Mouse (Mus musculus) MEL (cell line): ENCODE data around the gene Prrg2. TPM values are rescaled to one million over a fixed set of nuclear protein-coding genes. Genes with fewer than 3 reads are reported as not detected.

Experiments
- DNase-seq: peaks from one replicate; pipeline ENCODE4 v3.0.0; 2011; ENCODE audit warnings: low read depth, low spot score
- H3K27ac ChIP-seq: 2 replicates; pipeline ENCODE4 v1.5.1; 2012; ENCODE audit warnings: low read depth, mild to moderate bottlenecking, control low read depth, low read length, moderate library complexity; ENCODE audit not compliant: control insufficient read depth
- H3K27me3 ChIP-seq, 2 experiments: fragments of 150-350 bp in 1 of 2; sonication (generic) in 1 of 2; 2 replicates each; pipeline ENCODE4 v1.6.1; 2012; ENCODE audit warnings: low read length in 2 of 2, mild to moderate bottlenecking in 2 of 2, improper control_type of control experiment in 1 of 2, moderate library complexity in 1 of 2; ENCODE audit not compliant: insufficient read depth in 2 of 2, control insufficient read depth in 1 of 2
- H3K36me3 ChIP-seq, 2 experiments: 2 replicates each; pipeline ENCODE4 v1.6.1; 2012 to 2014; ENCODE audit warnings: low read length in 2 of 2, improper control_type of control experiment in 1 of 2, inconsistent platforms in 1 of 2, mild to moderate bottlenecking in 1 of 2; ENCODE audit not compliant: insufficient read depth in 2 of 2, control insufficient read depth in 1 of 2
- H3K4me1 ChIP-seq, 2 experiments: fragments of 150-350 bp in 1 of 2; sonication (generic) in 1 of 2; 2 replicates each; pipeline ENCODE4 v1.6.1; 2012; ENCODE audit warnings: low read length in 2 of 2, improper control_type of control experiment in 1 of 2, mild to moderate bottlenecking in 1 of 2; ENCODE audit not compliant: insufficient read depth in 2 of 2, control insufficient read depth in 1 of 2
- H3K4me3 ChIP-seq, 2 experiments: fragments of 150-350 bp in 1 of 2; sonication (generic) in 1 of 2; 2 replicates each; pipeline ENCODE4 v1.5.1; 2012; ENCODE audit warnings: low read depth in 2 of 2, low read length in 2 of 2, mild to moderate bottlenecking in 2 of 2, moderate library complexity in 2 of 2, control low read depth in 1 of 2, improper control_type of control experiment in 1 of 2; ENCODE audit not compliant: control insufficient read depth in 1 of 2, insufficient read depth in 1 of 2
- H3K79me2 ChIP-seq: 2 replicates; pipeline ENCODE4 v1.6.1; 2012; ENCODE audit warnings: mild to moderate bottlenecking, low read length, moderate library complexity; ENCODE audit not compliant: control insufficient read depth, poor library complexity, insufficient read depth
- H3K9ac ChIP-seq: 2 replicates; pipeline ENCODE4 v1.6.1; 2012; ENCODE audit warnings: low read depth, mild to moderate bottlenecking, control low read depth, low read length, moderate library complexity; ENCODE audit not compliant: control insufficient read depth, poor library complexity, severe bottlenecking
- H3K9me3 ChIP-seq: fragments of 150-350 bp; sonication (generic); replicated peaks from 2 replicates; pipeline ENCODE4 v1.6.1; 2012; ENCODE audit warnings: mild to moderate bottlenecking, low read length, improper control_type of control experiment, moderate library complexity; ENCODE audit not compliant: insufficient read depth
- BHLHE40 ChIP-seq: IDR thresholded peaks from 2 replicates; pipeline ENCODE4 v1.6.1; 2012; ENCODE audit warnings: low read depth, mild to moderate bottlenecking, inconsistent platforms, low read length, improper control_type of control experiment, borderline replicate concordance
- E2F4 ChIP-seq: IDR thresholded peaks from 2 replicates; pipeline ENCODE4 v1.6.1; 2011; ENCODE audit warnings: low read depth, low read length, improper control_type of control experiment, borderline replicate concordance
- GATA1 ChIP-seq: IDR thresholded peaks from 2 replicates; pipeline ENCODE4 v1.6.1; 2011; ENCODE audit warnings: low read depth, low read length, improper control_type of control experiment
- MXI1 ChIP-seq: IDR thresholded peaks from 2 replicates; pipeline ENCODE4 v1.6.1; 2011; ENCODE audit warnings: mild to moderate bottlenecking, low read depth, low read length, improper control_type of control experiment
- MYB ChIP-seq: IDR thresholded peaks from 2 replicates; pipeline ENCODE4 v1.6.1; 2011; ENCODE audit warnings: mild to moderate bottlenecking, low read depth, low read length, improper control_type of control experiment
- POLR2AphosphoS2 ChIP-seq: IDR thresholded peaks from 2 replicates; pipeline ENCODE4 v1.6.1; 2011; ENCODE audit warnings: low read length, improper control_type of control experiment
- POLR2AphosphoS5 ChIP-seq: IDR thresholded peaks from 2 replicates; pipeline ENCODE4 v1.6.1; 2012; ENCODE audit warnings: low read depth, borderline replicate concordance, mild to moderate bottlenecking, inconsistent platforms, low read length, moderate library complexity, mixed read lengths
- SIN3A ChIP-seq: IDR thresholded peaks from 2 replicates; pipeline ENCODE4 v1.6.1; 2012; ENCODE audit warnings: low read length, improper control_type of control experiment, inconsistent platforms
- SMC3 ChIP-seq: IDR thresholded peaks from 2 replicates; pipeline ENCODE4 v1.6.1; 2011; ENCODE audit warnings: low read depth, low read length, improper control_type of control experiment
- TAL1 ChIP-seq: IDR thresholded peaks from 2 replicates; pipeline ENCODE4 v1.6.1; 2012; ENCODE audit warnings: mild to moderate bottlenecking, inconsistent platforms, low read length, moderate library complexity, mixed read lengths
- TBP ChIP-seq: IDR thresholded peaks from 2 replicates; pipeline ENCODE4 v1.8.0; 2011; ENCODE audit warnings: low read depth, low read length, improper control_type of control experiment
- USF2 ChIP-seq, 2 experiments: IDR thresholded peaks; 2 replicates each; pipeline ENCODE4 v1.6.1; 2011 to 2012; ENCODE audit warnings: improper control_type of control experiment in 2 of 2, low read length in 2 of 2, borderline replicate concordance in 1 of 2, inconsistent platforms in 1 of 2, low read depth in 1 of 2, mild to moderate bottlenecking in 1 of 2; ENCODE audit not compliant: insufficient read depth in 1 of 2
- ZNF384 ChIP-seq: IDR thresholded peaks from 2 replicates; pipeline ENCODE4 v1.6.1; 2012; ENCODE audit warnings: low read depth, mild to moderate bottlenecking, inconsistent platforms, low read length, improper control_type of control experiment
- polyA plus RNA-seq, 2 experiments: library from polyadenylated mRNA; stranded (reverse) in 1 of 2; unstranded in 1 of 2; fragments of >175 nt in 1 of 2; fragments of >200 nt in 1 of 2; gene quantifications; 2 replicates each; pipeline versions ENCODE4 v1.2.1 to v1.2.4; 2012; ENCODE audit warnings: low replicate concordance in 2 of 2, low read depth in 1 of 2; ENCODE audit not compliant: insufficient read length in 2 of 2, insufficient read depth in 1 of 2, missing spikeins in 1 of 2
- total RNA-seq: library from RNA; depleted of rRNA; stranded (reverse); fragments of 300-350 nt; gene quantifications from 2 replicates; pipeline ENCODE4 v1.2.3, GENCODE M21; 2012

Prrg2 gene
- total and polyA plus RNA-seq, 3 experiments, result 7.5 to 16.9 TPM; not detected in 1

- H3K4me1 ChIP-seq, result no peaks in the 10 kb centered on the region
- no peaks in the 10 kb centered on the region; a peak in 1 of 4 replicates for H3K36me3 ChIP-seq
- no peaks in the 10 kb centered on the region for H3K27me3 ChIP-seq
- no peaks in the 10 kb centered on the region for H3K79me2 ChIP-seq
- H3K9ac ChIP-seq, result no peak overlapping the region
- no peak for DNase-seq
- no peak overlapping the region for H3K27ac ChIP-seq
- no peak overlapping the region for H3K4me3 ChIP-seq
- TF ChIP-seq POLR2AphosphoS2, result no peak
- TF ChIP-seq USF2 (IDR thresholded peaks at IDR 0.05; ENCODE audit: borderline replicate concordance in 1 of 2, insufficient read depth in 1 of 2, low read depth in 1 of 2, low read length in 2 of 2), result no peak
- no peak for TF ChIP-seq TAL1
- no peaks in the 10 kb centered on the region for H3K9me3 ChIP-seq
Observed at GRCm38 (mm10) chr7:45027761-45028160, 34.7 kb downstream of the Prrg2 start.

GRCm38 (mm10) chr7:45026256-45026655 is 36.2 kb downstream of the Prrg2 start:
- DNase-seq, result no peak
- TF ChIP-seq POLR2AphosphoS5 (no peak), SMC3 (no peak)
- Histone ChIP-seq H3K79me2 (no peaks in the 10 kb centered on the region), H3K36me3 (no peaks in the 10 kb centered on the region; a peak in 1 of 4 replicates), H3K4me3 (no peak overlapping the region), H3K9ac (no peak overlapping the region), H3K9me3 (no peaks in the 10 kb centered on the region), H3K27me3 (no peaks in the 10 kb centered on the region), H3K4me1 (no peaks in the 10 kb centered on the region), H3K27ac (no peak overlapping the region)

- no peaks in the 10 kb centered on the region for H3K4me1 ChIP-seq
- H3K9ac ChIP-seq, result no peak overlapping the region
- peak; percentile 41 for DNase-seq
- H3K36me3 ChIP-seq, result no peaks in the 10 kb centered on the region; a peak in 1 of 4 replicates
- no peaks in the 10 kb centered on the region for H3K79me2 ChIP-seq
- H3K27ac ChIP-seq, result no peak overlapping the region
- no peaks in the 10 kb centered on the region for H3K27me3 ChIP-seq
- H3K9me3 ChIP-seq, result no peaks in the 10 kb centered on the region
- H3K4me3 ChIP-seq, result no peak overlapping the region
- TF ChIP-seq SIN3A, result no peak
- TF ChIP-seq USF2 (IDR thresholded peaks at IDR 0.05; ENCODE audit: borderline replicate concordance in 1 of 2, insufficient read depth in 1 of 2, low read depth in 1 of 2, low read length in 2 of 2), result no peak
- TF ChIP-seq BHLHE40, result no peak
- no peak for TF ChIP-seq TAL1
- TF ChIP-seq TBP, result no peak
- TF ChIP-seq MXI1, result no peak
- TF ChIP-seq MYB, result no peak
- no peak for TF ChIP-seq GATA1
- no peak for TF ChIP-seq ZNF384
- TF ChIP-seq E2F4, result no peak
Observed at GRCm38 (mm10) chr7:45025601-45026220, 36.8 kb downstream of the Prrg2 start.
